Comparison of ENCODE assay signal across 9 mouse cellular contexts in genomic region chr6:127154708-127155268, GRCm38 (mm10). TPM values are rescaled to one million over a fixed set of nuclear protein-coding genes. Genes with fewer than 3 reads are reported as not detected.
DNase-seq lines count a peak whose midpoint lies in the region; ATAC-seq lines count a peak whose summit lies in the region.
"Had no signal": no experiment of that assay in that cellular context is flagged by ENCODE, and none has a peak within 500 bp of the region (broad histone marks: within the 10 kb centered on the region; RNA-seq: fewer than 3 reads in every experiment).

No protein-coding gene starts in this region.

- intact Hi-C loops in heart, postnatal 10 days (cut with DNase I): no loop called here

- peak overlapping the region; percentile 96 for H3K27ac ChIP-seq in embryonic facial prominence, embryonic 10.5 days (replicated peaks)
- H3K27ac ChIP-seq in midbrain, embryonic 11.5 days (ENCODE audit: low read depth, low read length): no peak overlapping the region; the same call in 1 of the 2 replicates

- peak; percentile 93 for DNase-seq in embryonic facial prominence, embryonic 10.5 days (ENCODE audit: low spot score)
- DNase-seq in heart, postnatal 10 days: peak; percentile 84
- DNase-seq in kidney, postnatal 36 days: peak; percentile 73 to 83
- peak; percentile 98 for DNase-seq in midbrain, embryonic 11.5 days (ENCODE audit: low spot score, missing footprints)
- DNase-seq in testis, postnatal 14 days (ENCODE audit: low spot score): peak; percentile 63
- no peak for DNase-seq in cerebellum, adult 11 months

- peak overlapping the region; percentile 40 for H3K9ac ChIP-seq in midbrain, embryonic 11.5 days (ENCODE audit: low read length)

- peak overlapping the region; percentile 94 for H3K4me3 ChIP-seq in megakaryocyte, embryonic 14.5 days (replicated peaks)
- H3K4me3 ChIP-seq in embryonic facial prominence, embryonic 10.5 days: peak overlapping the region; percentile 90
- peak overlapping the region; percentile 35 for H3K4me3 ChIP-seq in midbrain, embryonic 11.5 days (ENCODE audit: low read depth, low read length)

- WGBS in embryonic facial prominence, embryonic 10.5 days: under 1% methylated on average over 34 of the region's 34 CpGs
- under 1% methylated on average over 34 of the region's 34 CpGs for WGBS in midbrain, embryonic 11.5 days

- H3K27me3 ChIP-seq in megakaryocyte, embryonic 14.5 days (replicated peaks): peaks cover 17% of the 10 kb centered on the region
- peaks cover 34% of the 10 kb centered on the region for H3K27me3 ChIP-seq in embryonic facial prominence, embryonic 10.5 days (replicated peaks; ENCODE audit: low read depth, poor library complexity, severe bottlenecking)
- H3K27me3 ChIP-seq in midbrain, embryonic 11.5 days (ENCODE audit: control insufficient read depth, insufficient read depth, low read length): peaks cover 8% of the 10 kb centered on the region

- H3K4me2 ChIP-seq in midbrain, embryonic 11.5 days: peak overlapping the region; percentile 84

- no peak for ATAC-seq in megakaryocyte, adult 5-6 weeks (ENCODE audit: poor library complexity, severe bottlenecking)
- ATAC-seq in midbrain, embryonic 11.5 days (ENCODE audit: low FRiP score): peak; percentile 14; the same call in 1 of the 2 replicates
- ATAC-seq: Patski had no signal

- no peaks in the 10 kb centered on the region for H3K9me3 ChIP-seq in megakaryocyte, embryonic 14.5 days
- no peaks in the 10 kb centered on the region for H3K9me3 ChIP-seq in embryonic facial prominence, embryonic 10.5 days
- no peaks in the 10 kb centered on the region for H3K9me3 ChIP-seq in midbrain, embryonic 11.5 days (ENCODE audit: control insufficient read depth, low read length)

- no peaks in the 10 kb centered on the region for H3K36me3 ChIP-seq in megakaryocyte, embryonic 14.5 days (replicated peaks; ENCODE audit: low read length)
- no peaks in the 10 kb centered on the region for H3K36me3 ChIP-seq in embryonic facial prominence, embryonic 10.5 days (replicated peaks)
- no peaks in the 10 kb centered on the region for H3K36me3 ChIP-seq in midbrain, embryonic 11.5 days (ENCODE audit: control insufficient read depth, insufficient read depth, low read length)

- H3K4me1 ChIP-seq in megakaryocyte, embryonic 14.5 days: peaks cover 66% of the 10 kb centered on the region
- H3K4me1 ChIP-seq in embryonic facial prominence, embryonic 10.5 days: peaks cover 56% of the 10 kb centered on the region
- peaks cover 38% of the 10 kb centered on the region for H3K4me1 ChIP-seq in midbrain, embryonic 11.5 days (ENCODE audit: control insufficient read depth, insufficient read depth, low read length)

RNA-seq across cellular contexts. Expression of gene Ccnd2, which starts 2.8 kb away (rescaled TPM):
- polyA plus RNA-seq in megakaryocyte, embryonic 14.5 days (2012; ENCODE audit: insufficient read depth, low replicate concordance): 143 and 319 TPM in 2 replicates
- 7.9 and 19.1 TPM in 2 replicates for total RNA-seq in megakaryocyte, adult 5-6 weeks (2015)
- 3.6 and 5.4 TPM in 2 replicates for total RNA-seq in megakaryocyte, adult 5-6 weeks (2017)
- polyA plus RNA-seq in embryonic facial prominence, embryonic 10.5 days (2016; fragmentation: Nextera tagmentation; extraction: Ambion mirVana): 1,002 and 1,039 TPM in 2 replicates
- 100 to 1,000 TPM; 270 to 328 TPM for total RNA-seq in heart, postnatal 10 days (2021)
- polyA plus RNA-seq in midbrain, embryonic 11.5 days (2014; fragmentation: Nextera tagmentation; extraction: Ambion mirVana): 1,627 and 1,717 TPM in 2 replicates

RNA-seq across cellular contexts. Expression of gene Tigar, which starts 45.4 kb away (rescaled TPM):
- polyA plus RNA-seq in megakaryocyte, embryonic 14.5 days (2012; ENCODE audit: insufficient read depth, low replicate concordance): 0.50 TPM in 1 of 2 replicates, not detected in the other
- total RNA-seq in megakaryocyte, adult 5-6 weeks (2015): 4.0 and 4.7 TPM in 2 replicates
- total RNA-seq in megakaryocyte, adult 5-6 weeks (2017): 4.7 and 5.0 TPM in 2 replicates
- 5.7 and 7.2 TPM in 2 replicates for polyA plus RNA-seq in embryonic facial prominence, embryonic 10.5 days (2016; fragmentation: Nextera tagmentation; extraction: Ambion mirVana)
- total RNA-seq in heart, postnatal 10 days (2021): 10 to 100 TPM; 38.8 to 40.4 TPM
- polyA plus RNA-seq in midbrain, embryonic 11.5 days (2014; fragmentation: Nextera tagmentation; extraction: Ambion mirVana): 5.8 and 6.9 TPM in 2 replicates

Comparison
In these comparisons a context has a peak if more than half of its experiments do, and no peak if none do; other contexts are left out.
1. H3K4me3 ChIP-seq: peak in every context shown above with its lines; median percentile 94 in megakaryocyte, embryonic 14.5 days; 90 in embryonic facial prominence, embryonic 10.5 days; 35 in midbrain, embryonic 11.5 days.